Mouse (Mus musculus): ENCODE data around the gene Gmppb.
A peak's percentile ranks its signal among the peaks of the same experiment; 100 is the strongest.
"Not testable (repeated sequence)": the region's sequence is repeated elsewhere in the genome, so short reads cannot be mapped to it uniquely, and the experiment has no call there.

Gene Gmppb

DNA sequence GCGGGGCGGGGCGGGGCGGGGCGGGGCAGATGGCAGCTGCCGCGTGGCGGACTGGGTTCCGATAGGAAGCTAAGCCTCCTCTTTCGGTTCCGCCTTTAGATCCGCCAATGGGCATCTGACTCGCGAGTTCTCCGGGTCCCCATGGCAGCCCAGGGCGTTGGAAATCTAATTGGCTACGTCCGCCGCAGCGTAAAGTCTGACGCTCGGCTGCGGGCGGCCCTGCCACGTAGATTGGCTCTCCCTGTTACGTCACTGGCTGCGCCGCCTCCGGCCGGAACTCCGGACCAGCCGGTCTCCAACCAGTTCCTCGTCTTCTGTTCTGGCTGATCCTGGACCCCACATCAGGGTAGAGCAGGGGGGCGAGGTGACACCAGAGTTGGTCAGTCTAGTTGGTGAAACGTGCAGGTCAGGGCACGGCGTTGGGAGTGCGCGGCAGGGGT lies at the start of gene Gmppb:
TSS of gene Gmppb (plus strand) at position 227 of the 440 bp plus-strand sequence.
- peak; percentile 98 for DNase-seq (ENCODE audit: low read depth, low spot score)

DNA sequence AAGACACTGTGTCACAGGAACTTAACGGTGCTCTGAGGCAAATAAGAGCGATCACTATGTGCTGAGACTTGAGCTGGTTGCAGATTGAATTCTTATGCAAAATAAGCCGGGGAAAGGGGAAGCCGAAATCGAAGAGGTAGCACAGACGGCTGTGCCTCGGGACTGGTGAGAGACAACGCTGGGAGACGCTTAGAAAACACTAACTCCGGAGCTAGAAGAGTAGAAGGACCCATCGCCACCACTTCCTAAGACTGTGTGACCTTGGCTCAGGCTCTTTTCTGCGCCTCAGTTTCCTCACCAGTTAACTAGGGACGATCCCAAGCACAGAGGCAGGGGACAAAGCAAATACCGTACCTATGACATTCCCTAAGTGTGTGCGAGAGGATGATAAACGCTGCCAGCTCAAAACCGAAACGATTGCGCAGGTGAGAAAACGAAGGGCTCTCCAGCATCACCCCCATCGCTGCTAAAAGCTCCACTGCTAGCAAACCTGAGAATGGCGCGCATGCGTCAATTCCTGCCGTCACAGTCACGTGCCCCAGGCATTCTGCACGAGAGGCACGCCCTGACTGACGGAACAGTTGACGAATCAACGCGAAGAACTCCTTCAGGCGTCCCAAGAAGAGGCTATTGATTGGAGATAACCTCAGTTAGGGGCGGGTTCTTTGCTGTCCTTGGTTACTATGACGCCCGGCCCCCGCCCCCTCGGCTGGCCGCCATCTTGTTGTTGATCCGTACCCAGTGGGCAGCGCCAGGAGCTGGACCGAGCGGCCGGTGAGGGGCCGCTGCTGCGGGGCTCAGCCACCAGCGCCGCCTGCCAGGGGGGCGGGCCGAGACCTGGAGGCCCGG lies 46.9 kb upstream of the Gmppb start, which contains the start of gene Ip6k1:
TSS of gene Ip6k1 (plus strand) at position 580 of the 849 bp plus-strand sequence.
- DNase-seq (ENCODE audit: low read depth, low spot score): peak; percentile 100

DNA sequence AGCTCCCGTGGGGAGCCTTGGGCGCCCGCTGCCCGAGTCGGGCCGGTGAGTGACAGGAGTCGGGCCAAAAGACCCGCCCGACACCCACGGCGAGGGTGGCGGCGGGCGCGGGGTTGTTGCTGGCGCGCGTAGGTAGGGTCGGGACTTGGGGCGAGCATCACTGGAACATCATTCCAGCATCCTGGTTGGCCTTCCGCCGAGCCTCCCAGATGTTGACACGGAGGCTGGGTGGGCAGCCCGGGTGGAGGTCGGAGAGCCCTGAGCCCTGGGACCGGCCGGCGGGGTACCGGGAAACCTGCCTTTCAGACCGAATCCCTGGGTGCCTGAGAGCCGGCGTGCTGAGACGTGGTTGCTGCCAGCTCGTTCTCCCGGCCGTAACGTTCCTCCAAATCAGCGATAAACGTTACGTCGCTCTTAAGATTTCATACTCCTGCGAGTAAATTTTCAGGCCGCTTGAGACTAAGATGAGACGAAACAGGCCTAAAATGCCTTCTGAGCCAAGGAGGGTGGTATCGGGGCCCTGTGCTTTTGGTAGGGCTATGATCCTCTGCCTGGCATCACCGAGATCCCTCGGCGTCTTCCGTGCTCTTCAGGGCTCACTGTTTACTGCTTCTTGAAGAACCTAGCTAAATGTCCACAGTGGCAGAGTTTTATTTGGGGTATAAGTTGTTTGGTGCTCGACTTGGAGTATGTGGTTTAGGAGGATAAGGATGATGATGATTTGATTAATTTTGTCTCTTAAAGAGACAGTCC lies 46.1 kb upstream of the Gmppb start:
- peak; percentile 58 for DNase-seq (ENCODE audit: low read depth, low spot score)

DNA sequence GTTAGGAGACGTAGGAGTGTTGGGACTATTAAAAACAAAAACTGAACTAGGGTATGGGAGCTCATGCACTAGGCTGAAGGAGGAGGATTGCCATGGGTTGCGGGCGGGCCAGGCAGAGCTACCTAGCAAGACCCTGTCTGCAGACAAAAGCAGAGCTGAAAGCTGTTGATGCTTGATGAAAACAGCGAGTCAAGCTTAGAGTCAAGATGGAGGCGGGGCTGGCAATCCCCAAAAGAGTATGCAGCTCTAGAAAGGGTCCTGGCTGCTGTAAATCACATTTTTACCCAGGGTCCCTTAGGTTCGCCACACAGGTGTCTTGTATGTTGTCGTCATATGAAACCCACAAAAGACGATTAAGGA lies 45.5 kb upstream of the Gmppb start:
- no peak for DNase-seq (ENCODE audit: low read depth, low spot score)

DNA sequence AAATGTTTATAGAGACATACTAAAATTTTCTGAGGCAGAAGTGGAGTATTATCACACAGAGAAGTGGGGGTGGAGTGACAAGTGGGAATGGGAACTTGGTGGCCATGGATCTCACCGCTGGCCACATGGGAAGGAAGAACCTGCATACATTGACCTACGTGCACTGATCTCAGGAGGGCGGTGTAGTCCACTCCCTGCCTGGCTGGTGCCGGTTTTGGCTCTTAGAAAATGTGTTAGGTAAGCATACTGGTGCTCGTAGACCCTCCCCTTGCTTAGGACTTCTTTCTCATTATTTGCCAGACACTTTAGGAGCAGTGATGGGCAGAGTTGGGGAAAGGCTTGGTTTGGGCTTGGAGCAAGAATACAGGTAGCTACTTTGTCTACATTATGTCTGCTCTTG lies 41.0 kb upstream of the Gmppb start:
- no peak for DNase-seq (ENCODE audit: low read depth, low spot score)

DNA sequence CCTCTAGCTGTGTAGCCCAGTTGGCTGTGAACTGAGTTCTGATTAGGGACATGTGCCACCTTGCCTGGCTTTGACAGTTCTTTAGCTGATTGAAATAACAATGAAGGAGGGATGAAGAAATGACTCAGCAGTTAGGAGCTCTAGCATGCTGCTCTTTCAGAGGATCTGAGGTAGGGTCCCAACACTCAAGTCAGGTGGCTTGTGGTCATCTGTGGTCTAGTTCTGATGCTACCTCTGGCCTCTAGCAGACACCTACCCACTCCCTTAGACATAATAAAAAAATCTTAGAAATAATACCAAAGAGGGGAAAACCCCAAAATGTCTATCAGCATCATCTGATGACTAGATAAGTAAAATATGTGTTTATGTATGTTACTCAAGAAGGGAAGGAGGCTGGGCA lies 38.7 kb upstream of the Gmppb start:
- no peak for DNase-seq (ENCODE audit: low read depth, low spot score)

DNA sequence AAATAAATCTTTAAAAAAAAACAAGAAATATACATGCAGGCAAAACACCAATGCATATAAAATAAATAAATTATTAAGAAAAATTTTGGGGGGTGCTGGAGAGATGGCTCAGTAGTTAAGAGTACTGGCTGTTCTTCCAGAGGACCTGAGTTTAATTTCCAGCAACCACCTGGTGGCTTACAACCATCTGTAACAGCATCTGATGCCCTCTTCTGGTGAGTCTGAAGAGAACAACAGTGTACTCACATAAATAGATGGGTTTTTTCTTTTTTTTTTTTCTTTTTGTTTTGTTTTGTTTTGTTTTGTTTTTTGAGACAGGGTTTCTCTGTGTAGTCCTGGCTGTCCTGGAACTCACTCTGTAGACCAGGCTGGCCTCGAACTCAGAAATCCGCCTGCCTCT lies 35.5 kb upstream of the Gmppb start:
- not testable (repeated sequence) for DNase-seq (ENCODE audit: low read depth, low spot score)

DNA sequence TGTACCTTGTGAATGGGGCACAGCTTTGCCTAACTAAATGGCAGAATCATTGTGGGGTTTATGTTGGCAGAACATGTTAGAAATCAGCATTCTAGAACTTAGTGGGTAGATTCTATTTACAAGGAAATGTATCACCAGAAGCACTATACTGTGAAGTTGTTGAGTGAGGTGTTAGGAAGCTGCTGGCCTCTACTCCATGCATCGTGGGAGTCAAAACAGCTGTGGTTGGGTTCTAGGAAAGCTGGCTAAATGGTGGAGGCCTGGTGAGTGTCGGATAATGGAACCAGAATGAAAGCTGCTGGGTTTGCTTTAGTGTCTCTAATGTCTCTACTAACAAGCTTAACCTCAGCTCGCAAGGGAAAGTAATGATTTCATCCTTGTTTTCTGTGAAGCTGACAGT lies 31.9 kb upstream of the Gmppb start:
- no peak for DNase-seq (ENCODE audit: low read depth, low spot score)

DNA sequence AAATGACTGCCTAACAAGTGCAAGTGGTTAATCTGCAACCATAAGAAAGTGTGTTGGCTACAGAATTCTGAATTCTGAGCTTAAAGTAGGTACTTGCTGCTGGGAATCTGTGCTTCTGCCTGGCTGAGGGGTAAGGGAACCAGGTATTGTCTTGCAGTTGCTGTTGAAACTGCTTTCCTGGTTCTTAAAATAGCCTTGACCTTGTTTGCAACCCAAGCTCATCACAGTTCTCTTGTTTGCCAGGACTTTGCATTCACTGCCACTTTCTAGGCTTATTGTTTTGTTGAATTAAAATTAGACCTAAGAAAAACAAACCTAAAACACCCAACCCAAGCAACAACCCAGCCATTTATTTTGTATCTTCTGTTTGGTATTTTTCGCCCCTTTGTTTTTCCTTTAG lies 28.3 kb upstream of the Gmppb start:
- no peak for DNase-seq (ENCODE audit: low read depth, low spot score)

DNA sequence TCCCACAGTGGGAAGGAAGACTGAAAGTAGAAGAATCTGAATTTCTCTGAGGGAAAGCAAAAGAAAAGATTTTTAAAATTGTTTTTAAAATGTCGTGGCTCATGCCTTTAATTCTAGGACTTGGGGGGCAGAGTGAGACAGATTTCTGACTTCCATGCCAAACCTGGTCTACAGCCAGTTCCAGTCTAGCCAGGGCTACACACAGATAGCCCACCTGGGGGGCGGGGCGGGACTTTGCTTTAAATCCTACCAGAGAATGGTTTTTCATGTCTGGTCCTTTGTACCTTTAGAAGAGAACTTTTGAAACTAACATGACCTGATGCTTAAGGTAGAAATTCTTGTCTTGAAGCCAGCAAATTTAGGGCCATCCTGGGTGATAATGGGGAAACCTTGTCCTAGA lies 25.8 kb upstream of the Gmppb start:
- no peak for DNase-seq (ENCODE audit: low read depth, low spot score)

DNA sequence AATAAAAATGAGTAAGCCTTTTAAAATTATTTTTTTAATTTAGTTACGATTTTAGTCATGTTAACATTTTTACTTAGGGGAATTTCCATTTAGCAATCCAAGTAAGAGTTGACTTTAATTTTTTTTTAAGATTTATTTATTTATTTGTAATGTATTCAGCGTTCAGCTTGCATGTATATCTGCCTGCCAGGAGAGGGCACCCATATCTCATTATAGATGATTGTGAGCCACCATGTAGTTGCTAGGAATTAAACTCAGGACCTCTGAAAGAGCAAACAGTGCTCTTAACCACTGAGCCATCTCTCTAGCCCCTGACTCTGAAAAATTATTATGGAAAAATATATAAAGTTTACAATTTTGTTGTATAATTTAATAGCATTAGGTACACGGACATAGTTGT lies 22.5 kb upstream of the Gmppb start:
- DNase-seq (ENCODE audit: low read depth, low spot score): peak; percentile 37

DNA sequence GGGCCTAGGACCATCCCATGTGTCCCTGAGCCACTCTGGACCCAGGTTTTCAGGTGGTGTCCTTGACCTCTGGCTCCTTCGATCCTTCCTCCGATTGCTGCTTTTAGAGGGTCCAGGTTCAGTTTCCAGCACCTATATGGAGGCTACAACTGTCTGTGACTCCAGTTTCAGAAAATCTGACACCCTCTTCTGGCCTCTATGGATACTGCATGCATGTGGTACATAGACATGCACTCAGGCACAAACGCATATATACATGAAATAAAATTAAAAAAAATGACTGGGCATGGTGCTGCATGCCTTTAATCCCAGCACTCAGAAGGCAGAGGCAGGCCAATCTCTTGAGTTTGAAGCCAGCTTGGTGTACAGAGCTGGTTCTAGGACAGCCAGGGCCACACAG lies 21.2 kb upstream of the Gmppb start:
- no peak for DNase-seq (ENCODE audit: low read depth, low spot score)

DNA sequence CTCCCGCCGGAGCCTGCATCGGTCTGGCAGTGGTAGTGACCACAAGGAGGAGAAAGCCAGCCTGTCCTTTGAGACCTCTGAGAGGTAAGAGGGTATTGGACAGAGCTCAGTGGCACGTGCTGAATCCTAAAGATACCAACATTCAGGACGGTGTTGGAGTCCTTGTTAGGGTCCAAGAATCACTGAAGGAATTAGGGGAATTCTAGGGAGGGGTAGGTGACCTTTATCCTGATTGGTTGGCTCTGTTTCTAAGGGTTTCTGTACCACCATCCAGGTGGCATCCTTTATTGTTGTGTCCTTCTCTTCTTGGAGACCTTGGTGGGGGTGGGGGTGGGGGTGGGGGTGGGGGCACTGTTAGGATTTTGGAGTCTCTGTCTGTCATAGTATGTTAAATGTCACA lies 16.9 kb upstream of the Gmppb start:
- DNase-seq (ENCODE audit: low read depth, low spot score): no peak

DNA sequence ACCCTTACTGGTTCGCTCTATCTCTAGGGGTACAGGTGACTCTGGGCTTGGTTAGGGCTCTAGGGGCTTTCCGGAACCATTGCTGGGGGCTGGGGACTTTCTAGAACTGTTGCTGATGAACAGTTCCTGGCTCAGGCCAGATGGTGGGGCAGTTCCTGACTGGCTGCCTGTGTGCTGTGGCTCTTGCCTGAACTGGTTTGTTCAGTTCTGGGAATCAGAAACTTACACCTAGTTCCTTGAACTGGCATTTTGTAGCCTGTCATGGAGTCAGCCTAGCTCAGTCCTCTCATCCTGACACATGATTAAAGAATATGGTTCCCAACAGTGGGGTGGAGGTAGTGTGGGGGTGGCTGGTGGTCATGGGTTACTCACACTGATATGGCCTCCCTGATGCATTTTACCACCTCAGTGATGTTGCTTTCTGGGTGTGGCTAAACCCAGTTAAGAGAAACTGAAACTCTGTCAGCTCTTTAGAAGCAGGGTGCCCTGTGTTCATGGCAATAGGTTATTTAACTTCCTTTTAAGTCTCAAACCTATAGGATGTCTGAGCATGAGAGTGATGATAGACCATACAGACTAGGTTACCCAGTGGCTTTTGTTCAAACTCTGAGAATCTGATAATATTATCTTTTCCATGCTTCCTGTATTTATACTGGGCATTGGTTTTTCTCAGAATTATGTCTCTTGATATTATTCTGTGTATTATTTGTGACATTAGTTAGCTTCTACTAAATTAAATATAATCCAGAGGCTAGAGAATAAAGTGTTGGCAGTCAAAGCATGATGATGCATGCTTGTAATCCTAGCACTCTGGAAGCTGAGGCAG lies 13.5 kb upstream of the Gmppb start:
- peak; percentile 87 for DNase-seq (ENCODE audit: low read depth, low spot score)

DNA sequence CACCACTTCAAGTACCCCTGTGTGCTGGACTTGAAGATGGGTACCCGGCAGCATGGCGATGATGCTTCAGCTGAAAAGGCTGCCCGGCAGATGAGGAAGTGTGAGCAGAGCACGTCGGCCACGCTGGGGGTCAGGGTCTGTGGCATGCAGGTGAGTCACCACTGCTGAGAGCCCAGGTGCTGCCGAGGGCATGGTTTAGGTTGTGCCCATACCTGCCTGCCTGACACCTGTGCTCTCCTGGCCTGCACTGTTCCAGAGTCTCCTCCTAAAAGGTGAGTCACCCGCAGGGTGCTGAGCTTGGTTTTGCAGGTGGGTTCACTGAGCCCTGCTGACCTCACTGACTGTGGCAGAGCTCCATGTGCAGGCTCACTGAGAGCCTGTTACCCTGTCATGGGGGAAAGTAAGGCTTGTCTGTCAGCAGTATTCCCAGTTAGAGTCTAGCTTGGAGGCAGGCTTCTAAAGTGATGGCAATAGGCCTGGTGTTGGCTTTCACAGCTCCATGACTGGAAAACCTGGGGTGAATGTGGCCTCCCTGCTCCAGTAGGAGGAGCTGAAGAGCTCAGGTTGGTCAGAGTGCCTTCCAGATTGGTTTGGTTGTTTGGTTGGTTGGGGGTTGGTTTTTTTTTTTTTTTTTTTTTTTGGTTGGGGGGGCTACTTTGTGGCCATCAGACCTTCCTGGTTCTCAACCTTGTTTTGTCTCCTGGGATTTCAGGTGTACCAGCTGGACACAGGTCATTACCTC lies 4.1 kb upstream of the Gmppb start:
- DNase-seq (ENCODE audit: low read depth, low spot score): no peak

DNA sequence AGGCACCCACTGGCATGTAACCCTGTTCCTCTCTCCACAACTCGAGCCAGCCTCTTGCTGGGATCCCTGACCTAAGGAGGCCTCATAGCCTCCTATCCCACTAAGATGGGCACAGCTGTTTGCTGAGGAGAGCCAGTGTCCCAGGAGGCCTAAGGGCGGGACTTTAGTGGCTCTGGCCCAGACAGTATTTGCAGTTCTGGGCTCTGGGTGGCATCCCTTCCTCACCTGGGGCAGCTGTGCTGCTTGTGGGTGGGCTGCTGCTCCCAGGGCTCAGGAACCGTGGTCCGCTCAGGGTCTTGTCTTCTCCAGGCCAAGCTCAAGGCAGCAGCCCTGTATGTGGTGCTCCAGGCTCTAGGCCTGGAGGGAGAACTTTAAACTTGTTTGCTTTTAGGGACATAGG lies 2.5 kb upstream of the Gmppb start:
- DNase-seq (ENCODE audit: low read depth, low spot score): no peak

DNA sequence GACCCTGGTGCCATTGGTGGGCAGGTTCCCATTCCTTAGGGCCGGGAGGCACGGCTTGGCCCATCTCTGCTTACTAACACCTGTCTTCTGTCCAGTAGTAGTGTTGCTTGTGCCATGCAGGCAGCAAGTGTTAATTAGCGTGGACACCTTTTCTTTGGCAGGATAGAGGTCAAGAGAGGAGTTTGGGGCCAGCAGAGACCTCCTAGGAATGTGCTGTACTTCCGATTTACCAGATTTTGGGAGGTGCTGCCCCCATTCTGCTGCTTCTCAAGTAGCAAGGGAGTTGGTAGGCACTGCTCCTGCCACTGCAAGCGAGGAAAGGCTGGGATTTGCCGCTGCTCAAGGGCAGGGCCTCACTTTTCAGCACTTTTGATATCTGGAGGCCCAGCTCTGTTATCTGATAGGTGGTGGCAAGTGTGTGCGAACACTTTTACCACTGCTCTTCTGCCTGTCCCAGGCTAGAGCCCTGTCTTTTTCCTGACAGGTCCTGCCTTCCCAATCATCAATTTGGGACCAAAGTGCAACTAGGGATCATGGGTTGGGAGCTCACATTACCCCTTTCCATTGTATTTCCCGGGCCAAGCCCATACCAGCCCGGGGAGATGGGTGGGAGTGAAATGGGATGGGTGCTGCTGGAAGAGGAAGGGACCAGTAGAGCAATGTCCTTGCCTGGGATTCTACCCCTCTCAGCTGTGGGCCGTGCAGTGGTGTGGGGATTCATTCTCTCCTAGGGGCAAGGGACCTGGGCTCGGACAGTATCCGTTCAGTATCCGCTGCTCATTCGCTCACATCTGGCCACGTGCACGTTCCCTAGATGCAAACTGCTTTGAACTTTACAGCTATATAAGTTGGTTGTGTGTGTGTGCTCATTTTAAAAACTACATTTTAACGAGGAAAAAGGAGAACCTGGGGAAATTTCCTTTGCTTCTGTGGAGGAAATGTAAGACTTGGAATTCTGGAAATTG lies 1.2 kb upstream of the Gmppb start:
- no peak for DNase-seq (ENCODE audit: low read depth, low spot score)

DNA sequence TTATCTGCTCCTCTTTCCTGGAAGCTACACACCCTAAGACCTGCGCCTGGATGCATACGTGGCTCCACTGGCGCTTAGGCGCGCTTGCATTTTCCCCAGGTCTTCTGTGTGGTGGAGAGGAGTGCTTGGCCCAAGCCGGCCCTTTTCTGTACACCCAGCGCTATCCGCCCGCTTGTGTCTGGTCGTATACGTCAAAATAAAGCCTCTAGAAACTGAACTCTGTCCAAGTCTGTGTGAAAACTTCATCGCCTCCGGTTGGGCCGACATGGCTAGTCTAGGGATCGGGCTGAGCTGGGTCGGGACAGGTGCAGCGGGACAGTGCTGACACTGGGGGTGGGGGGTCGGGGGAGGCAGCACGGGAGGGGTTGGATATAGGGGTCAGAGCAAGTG lies 481 bp upstream of the Gmppb start:
- no peak for DNase-seq (ENCODE audit: low read depth, low spot score)

DNA sequence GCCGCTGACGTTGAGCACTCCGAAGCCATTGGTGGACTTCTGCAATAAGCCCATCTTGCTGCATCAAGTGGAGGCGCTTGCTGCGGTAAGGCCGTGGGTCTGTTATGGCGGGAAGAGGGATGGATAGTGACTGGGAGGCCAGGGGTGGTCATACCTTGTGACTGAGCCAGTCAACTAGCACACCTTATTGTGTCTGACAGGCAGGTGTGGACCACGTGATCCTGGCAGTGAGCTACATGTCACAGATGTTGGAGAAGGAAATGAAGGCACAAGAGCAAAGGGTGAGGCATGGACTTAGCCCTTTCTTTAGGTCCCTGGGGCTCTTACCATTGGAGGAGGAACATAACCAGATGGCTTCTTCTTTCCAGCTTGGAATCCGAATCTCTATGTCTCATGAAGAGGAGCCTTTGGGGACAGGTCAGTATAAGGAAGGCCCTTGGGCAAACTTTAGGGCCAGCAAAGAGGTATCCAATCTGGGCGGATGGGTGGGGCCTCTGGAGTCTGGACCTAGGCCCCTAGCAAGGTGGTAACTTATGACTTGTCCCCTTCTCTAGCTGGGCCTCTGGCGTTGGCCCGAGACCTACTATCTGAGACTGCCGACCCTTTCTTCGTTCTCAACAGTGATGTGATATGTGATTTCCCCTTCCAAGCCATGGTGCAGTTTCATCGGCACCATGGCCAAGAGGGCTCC lies 664 bp downstream of the Gmppb start:
- DNase-seq (ENCODE audit: low read depth, low spot score): no peak

All from A20 (cell line).